Mouse (Mus musculus): Measurements from ENCODE around the gene Gm42674. TPM values are rescaled to one million over a fixed set of nuclear protein-coding genes. Genes with fewer than 3 reads are reported as not detected.

Gene Gm42674
- polyA plus RNA-seq, 1 experiment = not detected

DNA sequence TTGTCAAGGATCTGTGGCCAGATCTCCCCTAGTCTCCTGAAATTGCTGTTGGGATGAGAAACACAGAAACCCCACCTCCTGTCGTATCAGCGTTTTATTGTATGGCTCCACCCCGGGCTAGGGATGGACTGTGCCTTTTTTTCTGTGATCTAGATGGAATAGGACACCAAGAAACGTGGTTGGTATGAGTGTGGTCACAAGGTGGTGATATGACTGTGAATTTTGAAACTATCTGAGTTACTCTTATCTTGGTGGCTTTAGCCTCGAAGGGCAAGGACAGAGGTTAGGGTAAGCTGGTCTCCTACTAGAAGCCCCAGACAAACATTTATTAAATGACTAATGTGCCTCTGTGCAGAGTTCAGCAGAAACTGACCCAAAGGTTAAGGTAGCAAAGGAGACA is 6.1 kb upstream of the Gm42674 start:
- no peak overlapping the region for H3K4me3 ChIP-seq (ENCODE audit: insufficient read depth, low read length)
- H3K27ac ChIP-seq (ENCODE audit: insufficient read depth, low read length) = no peak overlapping the region
- H3K4me1 ChIP-seq (ENCODE audit: control insufficient read depth, insufficient read depth, low read length) = peaks cover 2% of the 10 kb centered on the region; the same call in 1 of the 2 replicates
- no peak for TF ChIP-seq POLR2A (IDR thresholded peaks at IDR 0.05; ENCODE audit: extremely low read depth, insufficient read depth, low read length)
- no peak for TF ChIP-seq CTCF (IDR thresholded peaks at IDR 0.05; ENCODE audit: extremely low read depth, insufficient read depth, low read length)

DNA sequence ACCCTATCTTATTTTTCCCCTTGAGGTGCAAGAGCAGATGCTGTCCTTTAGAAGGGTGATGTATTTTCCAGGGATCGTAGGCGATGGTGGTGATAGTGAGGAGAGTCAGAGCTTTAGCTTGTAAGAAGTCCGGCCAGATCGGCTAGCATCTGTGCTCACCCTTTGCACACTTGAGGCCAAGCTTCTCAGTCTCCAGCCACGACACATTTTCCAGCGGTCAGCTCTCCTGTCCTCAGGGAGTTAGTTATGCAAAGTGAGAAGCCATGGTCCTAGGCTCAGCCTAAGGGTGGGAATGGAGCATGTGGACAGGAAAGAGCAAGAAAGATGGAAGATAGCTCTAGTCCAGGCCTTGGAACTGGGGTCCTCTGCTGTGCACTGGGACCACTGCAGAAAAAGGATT is 4.9 kb upstream of the Gm42674 start:
- H3K27ac ChIP-seq (ENCODE audit: insufficient read depth, low read length) = no peak overlapping the region
- no peak overlapping the region for H3K4me3 ChIP-seq (ENCODE audit: insufficient read depth, low read length)
- peaks cover 2% of the 10 kb centered on the region; the same call in 1 of the 2 replicates for H3K4me1 ChIP-seq (ENCODE audit: control insufficient read depth, insufficient read depth, low read length)
- TF ChIP-seq CTCF (IDR thresholded peaks at IDR 0.05; ENCODE audit: extremely low read depth, insufficient read depth, low read length) = no peak
- no peak for TF ChIP-seq POLR2A (IDR thresholded peaks at IDR 0.05; ENCODE audit: extremely low read depth, insufficient read depth, low read length)

DNA sequence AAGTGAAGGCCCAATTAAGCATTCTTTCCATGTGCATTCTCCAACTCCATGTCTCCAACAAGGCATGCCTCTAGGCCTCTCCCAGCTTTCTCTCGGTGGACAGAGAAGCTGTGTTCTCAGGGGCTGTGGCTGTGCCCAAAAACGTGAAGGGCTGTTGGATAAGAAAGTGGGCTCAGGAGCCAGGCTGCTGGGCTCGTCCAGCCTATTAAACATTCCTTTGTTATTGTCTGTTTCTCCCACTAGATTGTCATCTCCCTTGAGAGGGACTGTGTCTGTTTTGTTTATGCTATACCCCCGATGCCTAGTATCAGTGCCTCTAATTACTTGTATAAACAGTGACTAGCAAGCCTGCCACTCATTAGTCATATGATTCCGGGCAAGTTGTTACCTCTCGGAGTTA is 4.0 kb upstream of the Gm42674 start:
- TF ChIP-seq POLR2A (IDR thresholded peaks at IDR 0.05; ENCODE audit: extremely low read depth, insufficient read depth, low read length) (no peak), CTCF (IDR thresholded peaks at IDR 0.05; ENCODE audit: extremely low read depth, insufficient read depth, low read length) (no peak)
- Histone ChIP-seq H3K27ac (ENCODE audit: insufficient read depth, low read length) (no peak overlapping the region), H3K4me1 (ENCODE audit: control insufficient read depth, insufficient read depth, low read length) (peaks cover 2% of the 10 kb centered on the region; the same call in 1 of the 2 replicates), H3K4me3 (ENCODE audit: insufficient read depth, low read length) (no peak overlapping the region)

DNA sequence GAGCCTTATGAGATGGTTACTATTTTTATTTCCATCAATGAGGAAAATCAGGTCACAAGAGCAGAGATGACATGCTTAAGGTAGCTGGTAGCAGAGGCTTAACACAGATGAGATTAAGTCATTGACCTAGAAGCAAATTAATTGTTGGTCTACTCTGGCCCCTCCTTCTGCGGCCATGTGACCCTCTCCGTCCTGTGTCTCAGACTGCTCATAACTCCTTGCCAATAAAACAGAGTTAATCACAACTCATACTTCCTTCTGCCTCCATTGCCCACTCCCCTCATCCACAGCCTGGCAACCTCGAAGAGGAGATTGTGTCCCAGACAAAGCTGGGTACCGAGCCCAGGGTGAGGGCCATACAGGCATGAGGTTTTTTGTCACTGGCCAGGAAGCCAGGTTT is 3.5 kb upstream of the Gm42674 start:
- H3K4me3 ChIP-seq (ENCODE audit: insufficient read depth, low read length) = no peak overlapping the region
- H3K4me1 ChIP-seq (ENCODE audit: control insufficient read depth, insufficient read depth, low read length) = peaks cover 2% of the 10 kb centered on the region; the same call in 1 of the 2 replicates
- no peak overlapping the region for H3K27ac ChIP-seq (ENCODE audit: insufficient read depth, low read length)
- TF ChIP-seq POLR2A (IDR thresholded peaks at IDR 0.05; ENCODE audit: extremely low read depth, insufficient read depth, low read length) (no peak), CTCF (IDR thresholded peaks at IDR 0.05; ENCODE audit: extremely low read depth, insufficient read depth, low read length) (no peak)

DNA sequence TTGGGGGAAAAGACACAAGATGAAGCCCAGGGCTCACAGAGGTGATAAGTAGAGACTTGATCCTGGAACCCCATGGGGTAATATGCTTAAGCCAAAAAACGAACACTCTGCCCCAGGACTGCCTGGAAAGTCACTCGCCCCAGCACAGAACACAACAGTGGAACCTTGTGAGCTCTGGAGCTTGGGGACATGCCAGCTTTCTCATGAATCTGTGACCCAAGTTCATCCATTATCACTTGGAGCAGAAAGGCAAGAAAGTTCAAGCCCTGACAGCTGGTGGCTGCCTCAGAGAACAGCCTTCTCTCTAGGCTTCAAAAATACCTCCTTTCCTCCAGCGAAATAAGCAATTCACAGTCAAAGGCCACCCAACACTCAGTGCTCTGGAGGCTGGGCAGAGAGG is 2.3 kb upstream of the Gm42674 start:
- no peak overlapping the region for H3K4me3 ChIP-seq (ENCODE audit: insufficient read depth, low read length)
- H3K4me1 ChIP-seq (ENCODE audit: control insufficient read depth, insufficient read depth, low read length) = peaks cover 2% of the 10 kb centered on the region; the same call in 1 of the 2 replicates
- no peak for TF ChIP-seq CTCF (IDR thresholded peaks at IDR 0.05; ENCODE audit: extremely low read depth, insufficient read depth, low read length)
- no peak for TF ChIP-seq POLR2A (IDR thresholded peaks at IDR 0.05; ENCODE audit: extremely low read depth, insufficient read depth, low read length)

DNA sequence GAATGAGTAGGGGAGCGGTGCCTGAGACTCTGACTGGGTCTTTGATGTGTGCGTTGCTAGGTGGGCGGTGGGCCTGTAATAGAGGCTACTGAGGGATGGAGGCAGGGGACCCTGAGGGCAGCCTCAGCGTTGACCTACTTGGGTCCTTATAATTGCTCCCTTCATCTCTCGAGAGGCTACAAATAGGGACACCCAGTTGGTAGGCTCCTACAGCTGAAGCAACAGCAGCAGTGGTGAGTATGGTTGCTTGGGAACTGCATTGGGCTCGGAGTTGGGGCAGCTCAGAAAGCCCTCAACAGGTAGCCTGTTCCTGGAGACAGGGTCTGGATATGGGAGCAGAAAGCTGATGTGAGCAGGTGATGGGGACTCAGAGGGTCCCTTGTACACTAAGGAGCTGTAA is 1.7 kb upstream of the Gm42674 start:
- no peak for TF ChIP-seq POLR2A (IDR thresholded peaks at IDR 0.05; ENCODE audit: extremely low read depth, insufficient read depth, low read length)
- no peak for TF ChIP-seq CTCF (IDR thresholded peaks at IDR 0.05; ENCODE audit: extremely low read depth, insufficient read depth, low read length)
- Histone ChIP-seq H3K4me3 (ENCODE audit: insufficient read depth, low read length) (no peak overlapping the region), H3K4me1 (ENCODE audit: control insufficient read depth, insufficient read depth, low read length) (peaks cover 6% of the 10 kb centered on the region; the same call in 1 of the 2 replicates), H3K27ac (ENCODE audit: insufficient read depth, low read length) (no peak overlapping the region)

More for the DNA sequence above, 2.3 kb upstream of the Gm42674 start:
- no peak overlapping the region for H3K27ac ChIP-seq (ENCODE audit: insufficient read depth, low read length)

DNA sequence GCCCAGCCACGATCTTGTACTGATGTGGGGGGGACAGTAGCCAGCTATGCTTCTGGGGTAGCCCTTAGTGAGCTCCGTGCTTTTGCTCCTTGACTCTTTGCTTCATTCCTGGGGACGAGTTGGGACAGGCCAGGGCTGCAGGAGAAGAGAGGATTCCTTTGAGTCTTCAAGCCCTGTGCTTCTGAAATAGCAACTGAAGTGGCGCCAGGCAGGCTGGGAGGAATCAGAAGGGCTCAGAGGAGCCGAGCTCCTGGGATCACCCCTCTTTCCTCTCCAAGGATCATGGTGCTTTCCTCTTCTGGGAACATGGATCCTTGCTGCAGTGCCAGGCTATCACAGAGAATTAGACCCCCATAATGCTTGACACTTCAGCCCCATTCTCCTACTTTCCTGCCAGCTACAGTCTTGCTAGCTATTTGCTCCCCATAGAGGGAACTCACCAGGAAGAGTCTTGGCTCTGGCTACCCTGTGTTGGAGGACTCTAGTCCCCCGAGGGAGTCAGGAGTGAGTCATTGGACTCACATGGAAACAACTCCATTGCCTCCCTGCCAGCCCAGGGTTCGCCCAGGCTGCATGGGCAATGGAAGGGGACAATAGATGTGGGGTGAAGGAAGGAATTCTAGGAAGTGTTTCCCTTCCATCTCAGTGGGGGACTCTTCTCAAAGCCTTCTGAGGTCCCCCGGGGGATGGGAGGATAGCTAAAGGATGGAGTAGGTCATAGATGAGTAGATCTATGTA is 1.1 kb upstream of the Gm42674 start:
- peaks cover 6% of the 10 kb centered on the region for H3K4me1 ChIP-seq (ENCODE audit: control insufficient read depth, insufficient read depth, low read length)
- TF ChIP-seq CTCF (IDR thresholded peaks at IDR 0.05; ENCODE audit: extremely low read depth, insufficient read depth, low read length) = no peak
- TF ChIP-seq POLR2A (IDR thresholded peaks at IDR 0.05; ENCODE audit: extremely low read depth, insufficient read depth, low read length) = no peak
- no peak overlapping the region for H3K4me3 ChIP-seq (ENCODE audit: insufficient read depth, low read length)
- no peak overlapping the region for H3K27ac ChIP-seq (ENCODE audit: insufficient read depth, low read length)

DNA sequence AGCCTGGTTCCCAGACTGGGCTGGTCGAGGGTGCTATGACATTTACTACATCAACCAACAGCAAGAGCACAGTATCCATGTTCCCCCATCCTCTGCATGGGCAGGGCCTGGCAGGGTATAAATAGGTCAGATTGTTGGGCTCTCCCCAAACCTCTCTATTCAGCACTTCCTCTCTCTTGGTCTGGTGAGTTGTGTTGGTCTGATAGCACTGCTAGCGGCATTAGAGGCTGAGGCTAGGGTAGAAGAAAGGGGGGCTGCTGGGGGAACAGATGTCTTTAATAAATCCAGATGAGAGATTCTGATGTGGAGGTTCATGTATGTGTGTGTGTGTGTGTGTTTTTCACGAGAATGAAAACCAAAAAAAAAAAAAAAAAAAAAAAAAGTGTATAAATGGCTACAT is 1.9 kb downstream of the Gm42674 start, which contains the start of gene S100a4:
TSS of gene S100a4 (plus strand) at position 149 of the 400 bp plus-strand sequence.
- Histone ChIP-seq H3K27ac (ENCODE audit: insufficient read depth, low read length) (no peak within 1 kb of the TSS), H3K4me1 (ENCODE audit: control insufficient read depth, insufficient read depth, low read length) (peaks cover 6% of the 10 kb centered on the region)
- TF ChIP-seq POLR2A (IDR thresholded peaks at IDR 0.05; ENCODE audit: extremely low read depth, insufficient read depth, low read length) (no peak), CTCF (IDR thresholded peaks at IDR 0.05; ENCODE audit: extremely low read depth, insufficient read depth, low read length) (no peak)

DNA sequence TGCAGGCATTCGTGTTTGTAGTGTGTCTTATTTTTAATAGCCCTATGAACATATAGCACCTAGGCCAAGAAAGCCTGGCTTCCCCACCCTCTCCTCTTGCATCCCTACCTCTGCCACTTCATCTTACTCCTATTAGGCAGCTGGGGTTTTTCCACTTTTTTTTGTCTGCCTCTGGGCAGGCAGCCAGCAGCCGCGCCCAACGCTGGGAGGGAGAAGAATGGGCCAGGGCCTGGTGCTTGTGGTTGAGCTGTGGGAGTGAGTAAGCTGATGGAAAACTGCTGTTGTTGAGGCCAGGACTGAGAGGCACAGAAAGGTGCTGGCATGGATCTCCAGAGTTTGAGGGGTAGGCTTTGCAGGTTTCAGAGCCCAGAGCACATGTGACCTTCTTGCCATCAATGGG is 2.7 kb downstream of the Gm42674 start:
- H3K27ac ChIP-seq (ENCODE audit: insufficient read depth, low read length) = no peak overlapping the region
- TF ChIP-seq POLR2A (IDR thresholded peaks at IDR 0.05; ENCODE audit: extremely low read depth, insufficient read depth, low read length) = no peak
- no peak for TF ChIP-seq CTCF (IDR thresholded peaks at IDR 0.05; ENCODE audit: extremely low read depth, insufficient read depth, low read length)
- H3K4me3 ChIP-seq (ENCODE audit: insufficient read depth, low read length) = no peak overlapping the region
- peaks cover 6% of the 10 kb centered on the region for H3K4me1 ChIP-seq (ENCODE audit: control insufficient read depth, insufficient read depth, low read length)

More for the DNA sequence above, 1.9 kb downstream of the Gm42674 start, which contains the start of gene S100a4:
- no peak within 1 kb of the TSS for H3K4me3 ChIP-seq (ENCODE audit: insufficient read depth, low read length)

DNA sequence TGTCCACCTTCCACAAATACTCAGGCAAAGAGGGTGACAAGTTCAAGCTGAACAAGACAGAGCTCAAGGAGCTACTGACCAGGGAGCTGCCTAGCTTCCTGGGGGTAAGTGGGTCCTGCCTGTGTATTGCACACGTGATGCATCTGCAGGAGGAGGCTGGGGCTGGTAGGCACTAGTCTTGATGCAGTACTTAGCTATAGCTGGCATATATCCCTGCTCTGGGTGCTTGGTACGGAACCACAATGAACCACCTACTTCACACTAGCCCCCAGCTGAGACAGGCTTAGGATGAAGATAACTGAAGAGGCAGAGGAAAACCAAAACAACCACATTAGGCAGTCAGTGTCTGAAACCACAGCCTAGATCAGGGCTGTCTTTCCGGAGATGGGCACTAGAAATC is 3.3 kb downstream of the Gm42674 start:
- Histone ChIP-seq H3K4me3 (ENCODE audit: insufficient read depth, low read length) (no peak overlapping the region), H3K27ac (ENCODE audit: insufficient read depth, low read length) (no peak overlapping the region), H3K4me1 (ENCODE audit: control insufficient read depth, insufficient read depth, low read length) (peaks cover 6% of the 10 kb centered on the region)
- TF ChIP-seq POLR2A (IDR thresholded peaks at IDR 0.05; ENCODE audit: extremely low read depth, insufficient read depth, low read length) (no peak), CTCF (IDR thresholded peaks at IDR 0.05; ENCODE audit: extremely low read depth, insufficient read depth, low read length) (no peak)

All from cortical plate, adult 2 months (tissue).